Mouse (Mus musculus) limb, embryonic 14.5 days (tissue): ENCODE measurements at regions not wholly inside any gene's neighbourhood (a gene's known extent, or its start where the extent isn't known, plus 50 kb on each side); places are given as distances from the start of the nearest gene placed in this dataset.
A peak's percentile ranks its signal among the peaks of the same experiment; 100 is the strongest.

Source experiments
- ATAC-seq: fragments of 200-750 bp; cut with Nextera tagmentation; 2 replicates; pipeline ENCODE4 v1.8.0; 2017; ENCODE audit warnings: low read depth, moderate number of reproducible peaks, moderate TSS enrichment; ENCODE audit not compliant: low FRiP score
- DNase-seq: peaks from one replicate; pipeline ENCODE4 v3.0.0-alpha.2; 2015; ENCODE audit warnings: low spot score
- H3K27ac ChIP-seq: fragments of 300-500 bp; sonication (generic); replicated peaks from 2 replicates; pipeline ENCODE4 v1.5.1; 2014; ENCODE audit warnings: low read depth, mild to moderate bottlenecking, low read length, moderate library complexity, mixed read lengths
- H3K27me3 ChIP-seq: fragments of 300-500 bp; sonication (generic); 2 replicates; pipeline ENCODE4 v1.6.1; 2014; ENCODE audit warnings: low read length, mixed read lengths; ENCODE audit not compliant: control insufficient read depth, insufficient read depth
- H3K36me3 ChIP-seq: fragments of 300-500 bp; sonication (generic); 2 replicates; pipeline ENCODE4 v1.6.1; 2014; ENCODE audit warnings: mild to moderate bottlenecking, low read length, moderate library complexity, mixed read lengths; ENCODE audit not compliant: control insufficient read depth, insufficient read depth
- H3K4me1 ChIP-seq: fragments of 300-500 bp; sonication (generic); 2 replicates; pipeline ENCODE4 v1.6.1; 2014; ENCODE audit warnings: antibody characterized with exemption, low read length, mixed read lengths; ENCODE audit not compliant: control insufficient read depth, insufficient read depth
- H3K4me2 ChIP-seq: fragments of 300-500 bp; sonication (generic); replicated peaks from 2 replicates; pipeline ENCODE4 v1.6.1; 2014; ENCODE audit warnings: low read depth, mild to moderate bottlenecking, low read length, moderate library complexity; ENCODE audit not compliant: severe bottlenecking
- H3K4me3 ChIP-seq: fragments of 300-500 bp; sonication (generic); replicated peaks from 2 replicates; pipeline ENCODE4 v1.5.1; 2014; ENCODE audit warnings: low read length
- H3K9ac ChIP-seq: fragments of 300-500 bp; sonication (generic); 2 replicates; pipeline ENCODE4 v1.6.1; 2014; ENCODE audit warnings: mild to moderate bottlenecking, low read depth, low read length, moderate library complexity; ENCODE audit not compliant: severe bottlenecking
- H3K9me3 ChIP-seq: fragments of 300-500 bp; sonication (generic); 2 replicates; pipeline ENCODE4 v1.6.1; 2016; ENCODE audit warnings: low read length; ENCODE audit not compliant: control insufficient read depth
- POLR2A ChIP-seq: fragments of 200-500 bp; IDR thresholded peaks from 2 replicates; pipeline ENCODE4 v1.8.0; 2012; ENCODE audit warnings: inconsistent platforms, mild to moderate bottlenecking, moderate library complexity, borderline replicate concordance; ENCODE audit not compliant: insufficient read depth, insufficient read length; ENCODE audit errors: extremely low read depth
- WGBS: fragments of 180-500 bp; shearing (Covaris S2); extraction: QIAGEN DNeasy Blood & Tissue Kit; methylation state at CpG from one replicate; pipeline ENCODE4 v1.1.7; 2014; 5-methylcytosine and 5-hydroxymethylcytosine counted together

DNA sequence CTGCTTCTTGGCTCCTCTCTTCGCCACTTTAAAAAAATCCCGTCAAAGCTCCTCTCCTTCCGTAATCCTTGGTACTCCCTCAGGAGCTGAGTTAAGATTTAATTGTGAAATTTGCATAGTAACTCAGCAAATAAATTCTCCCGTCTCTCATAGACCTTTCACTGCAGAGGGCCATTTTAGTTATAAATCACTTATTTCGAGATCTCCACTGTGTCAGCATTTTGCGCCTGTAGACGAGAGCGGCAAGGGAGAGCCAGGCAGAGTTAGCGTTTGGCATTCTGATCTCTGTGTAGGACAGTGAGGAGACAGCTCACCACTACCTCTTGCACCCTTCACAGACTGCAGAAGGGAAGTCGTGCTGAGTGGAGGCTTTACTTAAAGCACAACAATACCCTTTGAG lies 531.8 kb upstream of the Nox3 start:
- H3K27me3 ChIP-seq, result no peaks in the 10 kb centered on the region
- no peak overlapping the region for H3K4me2 ChIP-seq
- no peak overlapping the region for H3K9ac ChIP-seq
- 72% methylated on average over 10 of the region's 10 CpGs for WGBS
- no peak overlapping the region for H3K27ac ChIP-seq
- no peaks in the 10 kb centered on the region for H3K9me3 ChIP-seq
- DNase-seq (no peak), ATAC-seq (no peak)
- H3K36me3 ChIP-seq, result no peaks in the 10 kb centered on the region
- H3K4me3 ChIP-seq, result no peak overlapping the region
- no peaks in the 10 kb centered on the region for H3K4me1 ChIP-seq
- TF ChIP-seq POLR2A, result no peak

DNA sequence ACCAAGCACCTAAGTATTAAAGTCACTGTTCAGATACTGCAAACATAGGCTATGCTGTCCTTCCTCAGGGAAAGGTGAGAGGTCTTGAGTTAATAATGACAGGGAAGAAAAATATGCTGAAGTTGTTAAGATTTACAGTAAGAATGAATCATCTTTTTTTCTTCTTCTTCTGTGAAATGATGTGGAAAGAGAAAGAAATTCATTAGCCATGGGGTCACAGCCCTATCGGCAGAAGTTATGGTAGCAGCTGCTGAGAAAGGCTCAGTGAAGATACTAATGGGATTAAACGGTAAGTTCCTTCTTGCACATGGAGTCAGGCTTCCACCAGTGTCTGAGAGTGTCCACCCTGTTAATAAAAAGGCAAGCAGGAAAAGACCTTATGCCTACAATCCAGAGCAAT lies 533.9 kb upstream of the Nox3 start:
- Histone ChIP-seq H3K4me2 (no peak overlapping the region), H3K36me3 (no peaks in the 10 kb centered on the region), H3K27ac (no peak overlapping the region), H3K9ac (no peak overlapping the region), H3K4me1 (no peaks in the 10 kb centered on the region), H3K27me3 (no peaks in the 10 kb centered on the region), H3K4me3 (no peak overlapping the region), H3K9me3 (no peaks in the 10 kb centered on the region)
- TF ChIP-seq POLR2A, result no peak
- ATAC-seq, result no peak
- 65% methylated on average over 2 of the region's 2 CpGs for WGBS
- DNase-seq, result no peak

DNA sequence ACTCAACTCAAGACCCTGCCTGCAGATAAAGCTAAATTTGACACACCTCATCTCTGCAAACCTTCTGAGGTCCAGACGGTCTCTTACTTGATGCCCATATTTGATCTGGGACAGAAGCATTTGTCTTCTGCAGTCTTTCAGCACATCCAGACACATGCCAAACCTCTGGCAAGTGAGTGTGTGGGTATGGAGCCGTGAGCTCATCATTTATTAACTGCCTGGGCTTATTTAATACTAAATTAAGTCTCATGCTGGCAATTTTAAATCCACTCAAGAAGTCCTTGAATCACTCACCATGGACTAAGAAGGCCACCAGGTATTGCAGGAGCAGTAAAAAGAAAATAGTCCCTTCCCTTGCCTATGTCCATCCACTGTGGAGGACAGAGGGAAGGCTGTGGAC lies 554.4 kb upstream of the Nox3 start:
- no peaks in the 10 kb centered on the region for H3K27me3 ChIP-seq
- no peak for ATAC-seq
- H3K9ac ChIP-seq, result no peak overlapping the region
- H3K4me3 ChIP-seq, result no peak overlapping the region
- no peak for TF ChIP-seq POLR2A
- no peak for DNase-seq
- 94% methylated on average over 2 of the region's 2 CpGs for WGBS
- H3K4me2 ChIP-seq, result no peak overlapping the region
- no peaks in the 10 kb centered on the region for H3K36me3 ChIP-seq
- no peaks in the 10 kb centered on the region for H3K4me1 ChIP-seq
- H3K27ac ChIP-seq, result no peak overlapping the region
- H3K9me3 ChIP-seq, result no peaks in the 10 kb centered on the region

DNA sequence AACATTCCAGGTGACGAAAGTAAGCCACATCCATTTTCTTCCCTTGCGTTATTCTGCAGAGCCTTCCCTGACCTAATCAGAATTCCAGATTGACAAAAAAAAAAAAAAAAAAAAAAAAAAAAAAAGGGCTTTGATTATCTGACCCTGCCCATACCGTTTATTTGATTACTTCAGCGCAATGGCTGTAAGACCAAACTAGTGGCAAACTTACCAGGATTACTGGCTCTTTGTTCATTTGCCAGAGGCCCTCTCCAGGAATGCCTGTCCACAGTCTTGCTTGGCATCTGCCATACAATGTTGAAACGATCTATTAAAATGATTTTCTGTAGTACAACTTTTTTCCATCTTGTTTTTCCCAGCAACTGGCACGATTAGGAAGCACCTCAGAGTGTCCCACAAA lies 569.4 kb upstream of the Nox3 start:
- H3K4me1 ChIP-seq, result peaks cover 11% of the 10 kb centered on the region
- no peaks in the 10 kb centered on the region for H3K9me3 ChIP-seq
- no peak overlapping the region for H3K9ac ChIP-seq
- TF ChIP-seq POLR2A, result no peak
- no peak overlapping the region for H3K4me3 ChIP-seq
- no peak overlapping the region for H3K27ac ChIP-seq
- DNase-seq (peak; percentile 21), ATAC-seq (no peak)
- no peaks in the 10 kb centered on the region for H3K36me3 ChIP-seq
- H3K4me2 ChIP-seq, result 0 out of 2 replicates have a peak overlapping the region, but pooled peaks have one; percentile 30
- 42% methylated on average over 6 of the region's 6 CpGs for WGBS
- H3K27me3 ChIP-seq, result no peaks in the 10 kb centered on the region

DNA sequence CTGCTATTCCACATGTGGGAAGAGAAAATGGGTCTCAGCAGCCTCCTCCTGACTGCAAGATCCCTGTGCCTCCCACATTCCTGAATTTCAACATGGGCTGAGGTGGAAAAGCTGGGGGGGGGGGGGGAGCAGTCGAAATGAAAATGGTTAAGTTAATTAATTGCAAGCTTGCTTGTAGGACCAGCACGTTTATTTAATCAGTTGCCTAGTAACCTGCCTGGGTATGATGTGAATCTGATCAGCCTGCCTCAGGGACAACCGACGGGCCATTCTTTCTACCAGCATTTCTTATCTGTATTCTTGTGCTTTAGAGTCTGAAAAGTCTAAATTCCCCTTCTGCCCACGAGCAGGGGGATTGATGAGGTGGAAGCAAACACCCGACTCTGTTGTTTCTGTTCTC lies 569.9 kb upstream of the Nox3 start:
- TF ChIP-seq POLR2A, result no peak
- no peak overlapping the region for H3K4me3 ChIP-seq
- H3K9ac ChIP-seq, result no peak overlapping the region
- 5% methylated on average over 6 of the region's 6 CpGs for WGBS
- peak overlapping the region; percentile 30 for H3K4me2 ChIP-seq
- no peaks in the 10 kb centered on the region for H3K9me3 ChIP-seq
- H3K27ac ChIP-seq, result no peak overlapping the region
- H3K27me3 ChIP-seq, result no peaks in the 10 kb centered on the region
- ATAC-seq (no peak), DNase-seq (no peak)
- peaks cover 11% of the 10 kb centered on the region for H3K4me1 ChIP-seq
- H3K36me3 ChIP-seq, result no peaks in the 10 kb centered on the region

DNA sequence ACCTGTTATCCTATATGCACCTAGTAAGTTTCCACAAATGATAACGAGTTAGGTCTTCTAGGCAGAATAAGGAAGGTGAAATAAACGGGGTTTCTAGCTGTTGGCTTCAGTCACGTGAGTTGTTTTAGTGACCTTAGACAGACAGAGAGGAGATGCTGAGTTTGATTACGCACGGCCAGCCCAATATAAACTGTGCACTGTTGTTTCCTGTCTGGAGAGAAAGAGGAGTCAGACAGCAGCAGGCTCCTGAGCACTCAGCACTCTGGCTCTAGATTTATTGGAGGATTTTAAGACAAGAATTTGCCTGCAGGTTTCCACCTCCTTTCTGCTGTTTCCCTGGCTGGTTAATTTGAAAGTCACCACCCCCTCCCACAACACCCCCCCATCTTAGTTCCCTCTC lies 570.4 kb upstream of the Nox3 start:
- Histone ChIP-seq H3K36me3 (no peaks in the 10 kb centered on the region), H3K9ac (no peak overlapping the region), H3K27ac (no peak overlapping the region), H3K27me3 (no peaks in the 10 kb centered on the region), H3K4me1 (peaks cover 11% of the 10 kb centered on the region), H3K9me3 (no peaks in the 10 kb centered on the region), H3K4me3 (no peak overlapping the region), H3K4me2 (peak overlapping the region; percentile 30)
- DNase-seq, result no peak
- 8% methylated on average over 5 of the region's 5 CpGs for WGBS
- ATAC-seq, result no peak
- no peak for TF ChIP-seq POLR2A
